Mouse (Mus musculus) adrenal gland, adult (tissue): Measurements from ENCODE around the gene Immp2l.
"Not testable (repeated sequence)": the region's sequence is repeated elsewhere in the genome, so short reads cannot be mapped to it uniquely, and the experiment has no call there.

Experiments used
- DNase-seq, 2 experiments: peaks; one replicate each; pipeline ENCODE4 v3.0.0; 2022 to 2023; ENCODE audit warnings: low spot score in 1 of 2; ENCODE audit not compliant: inconsistent age in 2 of 2

Immp2l gene

GRCm38 (mm10) chr12:41774623-41775323, 750.9 kb downstream of the Immp2l start:
- DNase-seq, result peak in 1 of 2 experiments; percentile 62

GRCm38 (mm10) chr12:41777762-41778161, 753.9 kb downstream of the Immp2l start:
- not testable (repeated sequence) for DNase-seq

GRCm38 (mm10) chr12:41793681-41794080, 769.8 kb downstream of the Immp2l start:
- DNase-seq, result not testable (repeated sequence)

GRCm38 (mm10) chr12:41829517-41829916, 805.6 kb downstream of the Immp2l start:
- no peak for DNase-seq

- no peak for DNase-seq
Observed at GRCm38 (mm10) chr12:41831731-41832130, 807.8 kb downstream of the Immp2l start.

GRCm38 (mm10) chr12:41834646-41835045, 810.8 kb downstream of the Immp2l start:
- no peak for DNase-seq

GRCm38 (mm10) chr12:41838334-41838847, 814.5 kb downstream of the Immp2l start:
- no peak for DNase-seq

- no peak for DNase-seq
Observed at GRCm38 (mm10) chr12:41839241-41839640, 815.4 kb downstream of the Immp2l start.

- no peak for DNase-seq
Observed at GRCm38 (mm10) chr12:41842694-41843329, 818.9 kb downstream of the Immp2l start.

GRCm38 (mm10) chr12:41851896-41852470, 828.1 kb downstream of the Immp2l start:
- DNase-seq, result no peak

- DNase-seq, result not testable (repeated sequence)
Observed at GRCm38 (mm10) chr12:41859652-41860051, 835.8 kb downstream of the Immp2l start.

GRCm38 (mm10) chr12:41868317-41868716, 844.4 kb downstream of the Immp2l start:
- no peak for DNase-seq

GRCm38 (mm10) chr12:41874015-41874414, 850.1 kb downstream of the Immp2l start:
- no peak for DNase-seq

- DNase-seq, result no peak
Observed at GRCm38 (mm10) chr12:41877292-41877959, 853.5 kb downstream of the Immp2l start.

- no peak for DNase-seq
Observed at GRCm38 (mm10) chr12:41878493-41878892, 854.6 kb downstream of the Immp2l start.

GRCm38 (mm10) chr12:41878972-41879371, 855.1 kb downstream of the Immp2l start:
- no peak for DNase-seq

GRCm38 (mm10) chr12:41879412-41879811, 855.5 kb downstream of the Immp2l start:
- DNase-seq, result no peak

- DNase-seq, result no peak
Observed at GRCm38 (mm10) chr12:41880833-41881232, 856.9 kb downstream of the Immp2l start.

GRCm38 (mm10) chr12:41908011-41908410, 884.1 kb downstream of the Immp2l start:
- no peak for DNase-seq

- DNase-seq, result no peak
Observed at GRCm38 (mm10) chr12:41911626-41912025, 887.7 kb downstream of the Immp2l start.

- DNase-seq, result no peak
Observed at GRCm38 (mm10) chr12:41937751-41938150, 913.9 kb downstream of the Immp2l start.
